Mouse (Mus musculus) cerebellum, adult 2 months (tissue): ENCODE data around the gene Timm10b.

ENCODE experiments used
- CTCF ChIP-seq: fragments of 200-500 bp; IDR thresholded peaks from 2 replicates; pipeline ENCODE4 v1.5.1; 2011; ENCODE audit warnings: low read depth, mild to moderate bottlenecking, control low read depth, low read length, moderate library complexity, borderline replicate concordance; ENCODE audit not compliant: insufficient read depth
- POLR2A ChIP-seq: fragments of 200-500 bp; IDR thresholded peaks from 2 replicates; pipeline ENCODE4 v1.6.1; 2011; ENCODE audit warnings: low read length, control low read depth, borderline replicate concordance; ENCODE audit not compliant: insufficient read depth

GRCm38 (mm10) chr7:105615720-105616119, 24.1 kb upstream of the Timm10b start:
- TF ChIP-seq CTCF (no peak), POLR2A (no peak)
